Mouse (Mus musculus): ENCODE data around the gene Ccdc9b.

DNA sequence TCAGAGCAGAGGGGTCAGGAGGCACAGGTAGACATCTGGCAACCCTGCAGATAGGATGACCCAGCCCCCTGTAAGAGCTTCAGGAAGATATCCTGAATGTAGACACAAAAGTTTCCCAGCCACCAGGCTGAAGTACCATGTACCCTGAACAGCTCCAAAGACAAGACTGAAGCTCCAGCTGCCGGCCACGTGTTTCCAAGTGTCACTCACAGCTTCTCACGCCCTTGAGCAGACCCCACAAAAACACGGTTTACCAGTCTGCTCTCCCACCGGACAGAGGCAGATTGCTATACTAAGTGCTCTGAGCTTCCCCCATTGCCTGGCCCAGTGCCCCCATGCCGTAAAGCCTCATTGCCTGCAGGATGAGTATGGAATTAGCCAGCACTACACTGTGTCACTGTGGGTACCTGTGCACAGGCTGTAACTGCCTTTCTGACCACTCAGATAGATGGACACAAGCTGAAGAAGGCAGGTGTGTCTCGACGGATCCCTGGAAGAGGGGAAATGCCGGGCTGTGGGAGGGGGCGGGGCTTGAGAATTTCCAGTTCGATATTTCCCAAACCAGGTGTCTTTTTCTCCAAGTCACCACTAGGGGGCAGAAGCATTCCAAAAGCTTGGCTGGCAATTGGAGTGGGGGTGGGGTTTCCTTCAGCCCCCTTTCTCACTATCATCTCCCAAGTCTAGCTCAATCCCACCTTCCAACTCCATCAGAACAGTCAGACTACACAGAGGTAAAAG is 1.8 kb upstream of the Ccdc9b start:
- TF ChIP-seq CTCF (conservative IDR thresholded peaks at IDR 0.05; ENCODE audit: low read length) (peak; percentile 52), NANOG (IDR thresholded peaks at IDR 0.05; ENCODE audit: borderline replicate concordance, low read length) (no peak)

Measured in E14TG2a.4 (cell line).